Mouse (Mus musculus) B cell, adult 62 days (primary cell): ENCODE results near the gene Cyp4f17. TPM values are rescaled to one million over a fixed set of nuclear protein-coding genes. Genes with fewer than 3 reads are reported as not detected.

Experiments
- total RNA-seq: library from RNA; stranded (reverse); gene quantifications from 4 replicates; pipeline ENCODE4 v1.2.4, GENCODE M21; 2023

Gene Cyp4f17
- 0.33 to 0.83 TPM (median 0.41 TPM) in 4 replicates for total RNA-seq

DNA sequence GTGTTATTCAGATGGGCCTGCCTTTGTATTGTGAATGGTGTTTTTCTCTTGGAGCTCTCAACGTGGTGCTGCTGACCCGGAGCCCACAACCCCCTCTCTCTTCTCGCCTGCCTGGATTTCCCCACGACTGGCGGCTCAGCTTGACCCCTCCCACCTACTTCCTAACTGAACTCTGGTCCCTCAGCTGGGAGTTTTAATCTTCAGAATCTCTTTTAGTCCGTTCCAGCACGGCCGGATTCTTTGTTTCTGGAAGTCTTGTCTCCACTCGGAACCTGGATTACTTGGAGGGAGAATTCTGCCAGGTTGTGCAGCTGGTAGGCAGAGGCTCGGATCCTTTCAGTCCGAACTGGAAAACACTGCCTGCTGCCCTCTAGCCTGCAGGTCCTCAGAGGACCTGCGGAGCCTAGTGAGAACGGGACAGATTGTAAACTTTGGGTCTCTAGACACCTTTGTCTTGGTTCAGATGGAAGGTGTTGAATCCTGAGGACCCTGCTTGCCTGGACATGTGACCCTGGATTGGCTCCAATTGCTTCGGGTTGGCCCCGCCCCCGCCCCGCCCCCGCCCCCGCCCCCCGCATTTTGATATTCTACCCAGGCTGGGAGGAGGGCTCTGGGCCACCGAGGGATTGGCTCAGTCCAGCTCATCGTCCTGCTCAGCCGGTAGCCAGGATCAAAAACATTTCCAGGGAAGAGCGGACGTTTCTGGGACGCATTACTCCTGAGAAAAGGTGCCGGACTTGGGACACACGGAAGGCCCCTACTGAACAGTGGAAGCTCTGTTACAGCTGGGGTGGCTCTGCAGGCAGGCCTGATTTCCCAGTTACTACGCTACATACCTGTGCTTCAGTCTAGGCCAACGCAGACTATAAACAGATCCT is at the start of gene Cyp4f17:
Gene Cyp4f17, plus strand, starts transcription at position 200 of the 878 bp plus-strand sequence.

DNA sequence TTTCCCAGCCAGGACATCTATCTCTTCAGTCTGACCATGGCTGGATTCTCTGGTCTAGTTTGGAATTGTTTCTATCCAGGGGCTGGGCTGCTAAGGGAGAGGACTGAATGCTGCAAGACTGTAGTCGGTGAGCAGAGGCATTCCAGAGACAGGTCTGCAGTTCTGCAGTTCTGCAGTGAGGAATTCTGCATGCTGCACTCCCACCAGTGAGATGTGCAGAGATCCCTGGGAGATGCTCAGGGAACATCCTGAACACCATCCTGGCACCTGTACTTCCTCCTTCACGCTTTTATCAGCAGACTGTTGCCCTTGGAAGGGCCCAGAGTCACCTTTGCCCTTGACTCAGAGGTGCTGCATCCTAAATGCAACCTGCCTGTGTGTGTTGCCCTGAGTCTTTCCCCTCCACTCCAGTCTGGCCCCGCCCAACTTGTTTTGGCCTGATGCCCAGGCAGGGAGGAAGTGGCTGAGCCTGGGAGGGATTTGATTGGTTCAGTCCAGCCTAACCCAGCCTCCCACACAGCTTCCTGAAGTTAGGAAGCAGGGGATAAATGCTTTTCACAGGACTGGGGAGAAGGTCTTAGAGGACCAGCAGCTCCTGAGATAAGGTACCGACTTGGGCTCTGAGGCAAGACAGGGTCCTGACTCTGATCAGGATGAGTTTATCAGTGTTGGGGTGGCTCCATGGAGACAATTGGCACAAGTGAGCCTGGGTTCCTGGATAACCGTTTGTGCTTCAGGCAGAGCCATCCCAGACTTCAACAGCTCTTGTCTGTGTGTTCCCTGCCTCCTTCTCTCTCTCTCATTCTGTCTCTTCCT is 30.4 kb downstream of the Cyp4f17 start, which contains the start of gene Cyp4f16:
Gene Cyp4f16, plus strand, starts transcription at position 508 of the 816 bp plus-strand sequence.

Other genes with a start within 250 kb of the Cyp4f17 start
- gene Brd4, start 221.3 kb upstream of the Cyp4f17 start, total RNA-seq: 306 to 342 TPM (median 323 TPM) in 4 replicates
- gene Akap8, start 184.8 kb upstream of the Cyp4f17 start, total RNA-seq: 288 to 294 TPM (median 292 TPM) in 4 replicates
- gene Akap8l, start 155.4 kb upstream of the Cyp4f17 start, total RNA-seq: 185 to 197 TPM (median 189 TPM) in 4 replicates
- 40.7 to 43.8 TPM (median 41.4 TPM) in 4 replicates for gene Wiz, start 116.6 kb upstream of the Cyp4f17 start, total RNA-seq
- gene Rasal3, start 102.5 kb upstream of the Cyp4f17 start, total RNA-seq: 257 to 296 TPM (median 281 TPM) in 4 replicates
- 32.7 to 37.3 TPM (median 34.1 TPM) in 4 replicates for gene Pglyrp2, start 81.9 kb upstream of the Cyp4f17 start, total RNA-seq
- gene Cyp4f39, start 53.3 kb upstream of the Cyp4f17 start, total RNA-seq: 0.33 TPM in 1 of 4 replicates, not detected in the others
- 0.92 to 6.7 TPM (median 1.3 TPM) in 4 replicates for gene Cyp4f16, start 30.5 kb downstream of the Cyp4f17 start, total RNA-seq
- gene Cyp4f37, start 115.3 kb downstream of the Cyp4f17 start, total RNA-seq: not detected in 4 replicates
- gene Cyp4f40, start 152.8 kb downstream of the Cyp4f17 start, total RNA-seq: not detected in 4 replicates
- gene Cyp4f15, start 179.6 kb downstream of the Cyp4f17 start, total RNA-seq: not detected in 4 replicates